Mouse (Mus musculus) heart, adult 2 months (tissue): ENCODE measurements around the gene Ndufa8. TPM values are rescaled to one million over a fixed set of nuclear protein-coding genes. Genes with fewer than 3 reads are reported as not detected.
A peak's percentile ranks its signal among the peaks of the same experiment; 100 is the strongest.

Source experiments
- DNase-seq, 2 experiments: peaks; one replicate each; pipeline ENCODE4 v3.0.0; 2021
- H3K27ac ChIP-seq: fragments of 200-600 bp; 2 replicates; pipeline ENCODE4 v1.8.1; 2022
- H3K27me3 ChIP-seq: fragments of 200-500 bp; 2 replicates; pipeline ENCODE4 v1.6.1; 2012; ENCODE audit warnings: mild to moderate bottlenecking, low read length, inconsistent platforms, mixed read lengths; ENCODE audit not compliant: control insufficient read depth, insufficient read depth
- H3K36me3 ChIP-seq: fragments of 200-500 bp; 2 replicates; pipeline ENCODE4 v1.6.1; 2012; ENCODE audit warnings: low read length, inconsistent platforms; ENCODE audit not compliant: control insufficient read depth, insufficient read depth
- H3K4me1 ChIP-seq: fragments of 200-500 bp; 2 replicates; pipeline ENCODE4 v1.6.1; 2011; ENCODE audit warnings: low read length; ENCODE audit not compliant: control insufficient read depth, insufficient read depth
- H3K4me3 ChIP-seq: fragments of 200-600 bp; 2 replicates; pipeline ENCODE4 v1.8.1; 2022
- H3K79me2 ChIP-seq: fragments of 200-500 bp; replicated peaks from 2 replicates; pipeline ENCODE4 v1.6.1; 2012; ENCODE audit warnings: mild to moderate bottlenecking, inconsistent platforms, low read length, moderate library complexity, mixed read lengths; ENCODE audit not compliant: control insufficient read depth, insufficient read depth
- H3K9ac ChIP-seq: fragments of 200-500 bp; 2 replicates; pipeline ENCODE4 v1.6.1; 2012; ENCODE audit warnings: low read depth, mild to moderate bottlenecking, control low read depth, inconsistent platforms, low read length, mixed read lengths
- CTCF ChIP-seq: fragments of 200-600 bp; IDR thresholded peaks from 2 replicates; pipeline ENCODE4 v1.8.1; 2022; ENCODE audit warnings: antibody characterized with exemption, mild to moderate bottlenecking, moderate library complexity
- EP300 ChIP-seq: fragments of 200-500 bp; IDR thresholded peaks from 2 replicates; pipeline ENCODE4 v1.6.1; 2011; ENCODE audit warnings: low read depth, low read length, control low read depth; ENCODE audit not compliant: insufficient read depth
- POLR2A ChIP-seq: fragments of 200-500 bp; IDR thresholded peaks from 2 replicates; pipeline ENCODE4 v1.6.1; 2011; ENCODE audit warnings: mild to moderate bottlenecking, low read depth, low read length, control low read depth; ENCODE audit not compliant: insufficient read depth
- WGBS: fragments of 180-500 bp; shearing (Covaris S2); methylation state at CpG from one replicate; pipeline ENCODE4 v1.1.7; 2018; 5-methylcytosine and 5-hydroxymethylcytosine counted together
- intact Hi-C: fragments of 180-260 bp; cut with DNase I; formaldehyde crosslinking; loops from one replicate; pipeline ENCODE4 v1.15.1; 2025
- polyA plus RNA-seq: library from polyadenylated mRNA; depleted of rRNA; stranded (reverse); fragments of >200 nt; gene quantifications from 2 replicates; pipeline ENCODE4 v1.2.3, GENCODE M21; 2012
- total RNA-seq, 2 experiments: library from RNA; stranded (reverse); gene quantifications; 2 replicates each; pipeline ENCODE4 v1.2.3; 2021

Gene Ndufa8
- total and polyA plus RNA-seq, 3 experiments, result 431 to 690 (median 605) TPM

DNA sequence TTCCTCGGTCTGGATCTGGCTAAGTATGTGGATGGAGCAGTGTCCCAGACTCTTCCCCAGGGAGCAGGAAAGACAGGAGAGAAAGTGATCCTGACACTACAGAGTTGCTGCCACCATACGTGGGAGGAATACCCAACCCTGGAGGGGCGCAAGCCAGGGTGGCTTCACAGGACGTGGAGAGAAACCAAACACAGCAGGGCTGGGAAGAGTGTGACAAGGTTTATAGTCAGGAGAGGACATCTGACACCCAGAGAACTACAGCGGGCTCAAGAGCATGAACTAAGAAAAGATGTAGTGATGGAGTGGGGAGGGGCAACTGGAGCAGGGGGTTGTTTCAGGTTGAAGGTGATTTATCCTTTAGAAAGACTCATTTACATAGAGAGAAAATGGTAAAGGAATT is 12.2 kb upstream of the Ndufa8 start:
- no peak for TF ChIP-seq CTCF
- TF ChIP-seq POLR2A, result no peak
- TF ChIP-seq EP300, result no peak
- 64% methylated on average over 5 of the region's 5 CpGs for WGBS
- Histone ChIP-seq H3K9ac (no peak overlapping the region), H3K27me3 (no peaks in the 10 kb centered on the region), H3K36me3 (no peaks in the 10 kb centered on the region), H3K27ac (no peak overlapping the region), H3K4me3 (no peak overlapping the region), H3K4me1 (no peaks in the 10 kb centered on the region), H3K79me2 (no peaks in the 10 kb centered on the region)
- DNase-seq, result no peak
- intact Hi-C loops, result no loop called here

DNA sequence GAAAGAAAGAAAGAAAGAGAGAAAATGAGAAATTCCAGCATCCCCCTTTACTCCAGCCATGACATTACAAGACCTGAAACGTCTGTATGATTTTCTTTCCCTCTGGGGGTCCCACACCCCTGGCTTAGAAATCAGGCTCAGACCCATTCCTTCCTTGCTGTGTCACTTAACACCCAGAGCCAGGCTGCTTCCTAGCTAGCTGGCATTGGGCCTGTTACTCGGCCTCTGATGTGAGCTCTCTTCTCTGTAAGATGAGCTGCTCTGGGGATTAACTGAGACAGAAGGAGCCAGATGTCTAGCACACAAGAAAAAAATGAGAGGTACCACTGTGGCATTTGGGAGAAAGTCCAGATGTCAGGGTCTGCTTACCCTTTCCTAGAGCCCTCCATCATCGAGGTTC is 7.0 kb upstream of the Ndufa8 start:
- WGBS, result 71% methylated on average over 3 of the region's 3 CpGs
- H3K4me3 ChIP-seq, result no peak overlapping the region

DNA sequence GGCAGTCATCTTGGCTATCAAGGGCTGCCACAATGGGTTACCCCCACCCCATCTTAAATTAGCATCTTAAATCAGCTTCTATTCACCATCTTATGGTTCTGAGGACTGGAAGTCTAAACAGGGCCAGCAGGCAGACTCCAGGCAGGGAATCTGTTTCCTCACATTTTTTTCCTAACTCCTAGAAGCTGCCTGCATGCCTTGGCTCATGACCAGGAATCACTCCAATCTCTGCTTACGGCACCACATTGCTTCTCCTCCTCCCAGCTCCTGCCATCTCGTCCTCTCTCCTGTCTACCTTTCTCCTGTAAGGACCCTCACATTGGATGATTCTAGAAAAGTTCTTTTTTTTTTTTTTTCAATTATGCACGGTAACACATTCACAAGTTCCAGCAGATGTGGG is 4.0 kb upstream of the Ndufa8 start:
- H3K27ac ChIP-seq, result no peak overlapping the region
- no peaks in the 10 kb centered on the region for H3K79me2 ChIP-seq
- no peak overlapping the region for H3K9ac ChIP-seq
- TF ChIP-seq POLR2A, result no peak
- no peak for TF ChIP-seq CTCF
- TF ChIP-seq EP300, result no peak
- WGBS, result 47% methylated on average over 3 of the region's 3 CpGs
- H3K4me3 ChIP-seq, result no peak overlapping the region
- no peaks in the 10 kb centered on the region for H3K36me3 ChIP-seq
- DNase-seq, result no peak
- intact Hi-C loops, result no loop called here
- H3K27me3 ChIP-seq, result no peaks in the 10 kb centered on the region
- H3K4me1 ChIP-seq, result no peaks in the 10 kb centered on the region

More for the DNA sequence above, 7.0 kb upstream of the Ndufa8 start:
- H3K9ac ChIP-seq, result no peak overlapping the region
- no peak for TF ChIP-seq EP300
- no peak for TF ChIP-seq CTCF
- TF ChIP-seq POLR2A, result no peak
- no peaks in the 10 kb centered on the region for H3K36me3 ChIP-seq
- no peaks in the 10 kb centered on the region for H3K79me2 ChIP-seq
- DNase-seq, result no peak
- H3K27ac ChIP-seq, result no peak overlapping the region
- no peaks in the 10 kb centered on the region for H3K4me1 ChIP-seq
- no peaks in the 10 kb centered on the region for H3K27me3 ChIP-seq
- intact Hi-C loops, result no loop called here

DNA sequence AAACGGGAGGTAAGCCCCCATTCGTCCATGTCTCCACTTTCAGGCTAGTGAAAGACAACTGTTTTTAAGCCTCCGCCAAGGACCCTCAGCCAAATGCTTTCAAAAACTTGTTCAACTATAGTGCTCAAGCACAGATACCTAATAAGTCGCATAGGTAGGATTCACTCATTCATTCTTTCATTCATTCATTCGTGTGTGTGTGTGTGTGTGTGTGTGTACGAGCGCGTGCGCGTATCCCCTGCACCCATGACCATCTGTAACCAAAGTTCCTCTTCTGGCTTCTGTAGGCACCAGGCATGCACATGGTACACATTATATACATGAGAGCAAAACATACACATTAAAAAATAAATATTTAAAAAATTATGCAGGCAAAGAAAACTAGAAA is 355 bp upstream of the Ndufa8 start:
- no peak overlapping the region for H3K9ac ChIP-seq
- TF ChIP-seq POLR2A (no peak), CTCF (no peak), EP300 (no peak)
- intact Hi-C loops, result loop anchor here (2.0 kb wide), 1 partner anchor 87 kb away; the partner anchor contains the start of genes Mrrf and Rbm18
- no peak overlapping the region for H3K27ac ChIP-seq
- peaks cover 23% of the 10 kb centered on the region for H3K36me3 ChIP-seq
- peak overlapping the region; percentile 84; the same call in 1 of the 2 replicates for H3K4me3 ChIP-seq
- 50% methylated on average over 10 of the region's 10 CpGs for WGBS
- H3K27me3 ChIP-seq, result no peaks in the 10 kb centered on the region
- no peak for DNase-seq
- peaks cover 6% of the 10 kb centered on the region for H3K79me2 ChIP-seq
- H3K4me1 ChIP-seq, result peaks cover 14% of the 10 kb centered on the region

DNA sequence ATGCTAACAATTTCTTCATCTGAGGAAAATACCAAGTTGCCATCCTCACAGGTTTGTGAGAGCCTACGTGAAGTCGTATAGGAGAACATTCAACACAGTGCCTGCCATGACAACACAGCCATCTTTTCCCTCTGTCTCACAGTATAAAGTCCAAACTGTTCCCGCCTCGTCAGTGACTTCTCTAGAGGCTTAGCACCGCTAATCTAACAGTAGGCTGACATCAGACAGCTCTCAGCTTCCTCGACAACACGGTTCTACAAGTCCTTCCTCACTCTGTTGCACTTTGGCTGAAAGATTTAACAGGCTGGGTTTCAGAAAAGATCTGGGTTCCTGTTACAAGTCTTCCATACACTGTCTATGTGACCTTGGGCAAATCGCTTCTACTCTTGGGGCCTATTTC is 1.0 kb downstream of the Ndufa8 start:
- DNase-seq, result no peak
- Histone ChIP-seq H3K27ac (peak overlapping the region; percentile 95), H3K4me1 (peaks cover 16% of the 10 kb centered on the region), H3K36me3 (peaks cover 31% of the 10 kb centered on the region), H3K4me3 (peak overlapping the region; percentile 84), H3K9ac (peak overlapping the region; percentile 88), H3K79me2 (peaks cover 6% of the 10 kb centered on the region), H3K27me3 (no peaks in the 10 kb centered on the region)
- WGBS, result 22% methylated on average over 8 of the region's 8 CpGs
- no peak for TF ChIP-seq CTCF
- TF ChIP-seq POLR2A, result no peak
- TF ChIP-seq EP300, result no peak
- intact Hi-C loops, result loop anchor here (2.0 kb wide), 1 partner anchor 89 kb away; the partner anchor contains the start of genes Mrrf and Rbm18

DNA sequence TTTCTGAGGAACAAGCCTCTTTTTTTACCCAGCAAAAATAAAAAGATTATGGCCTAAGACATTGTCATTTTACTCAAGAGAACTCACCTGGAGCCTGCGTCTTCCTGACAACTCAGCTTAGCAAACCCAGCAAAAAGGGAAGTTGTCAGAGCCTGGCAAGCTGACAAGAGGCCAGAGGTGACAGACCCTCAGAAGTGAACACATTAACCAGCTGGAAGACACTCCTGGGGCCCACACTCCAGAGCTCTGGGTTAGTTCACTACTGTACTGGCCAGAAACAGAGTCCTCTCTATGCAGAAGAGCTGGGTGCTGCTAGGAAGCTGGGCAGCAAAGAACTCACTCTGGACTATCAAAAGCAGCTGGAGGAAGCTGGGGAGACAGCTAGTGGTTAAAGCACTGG is 8.3 kb downstream of the Ndufa8 start:
- intact Hi-C loops, result no loop called here
- no peak for DNase-seq
- Histone ChIP-seq H3K27ac (peak overlapping the region; percentile 48), H3K79me2 (peaks cover 2% of the 10 kb centered on the region), H3K4me3 (no peak overlapping the region), H3K4me1 (peaks cover 30% of the 10 kb centered on the region), H3K27me3 (no peaks in the 10 kb centered on the region), H3K36me3 (peaks cover 63% of the 10 kb centered on the region), H3K9ac (no peak overlapping the region)
- 33% methylated on average over 1 of the region's 1 CpGs for whole genome bisulfite sequencing
- no peak for TF ChIP-seq CTCF
- TF ChIP-seq EP300, result no peak
- TF ChIP-seq POLR2A, result no peak
